7 mouse cellular contexts compared by ENCODE assay signal in the genomic region with DNA sequence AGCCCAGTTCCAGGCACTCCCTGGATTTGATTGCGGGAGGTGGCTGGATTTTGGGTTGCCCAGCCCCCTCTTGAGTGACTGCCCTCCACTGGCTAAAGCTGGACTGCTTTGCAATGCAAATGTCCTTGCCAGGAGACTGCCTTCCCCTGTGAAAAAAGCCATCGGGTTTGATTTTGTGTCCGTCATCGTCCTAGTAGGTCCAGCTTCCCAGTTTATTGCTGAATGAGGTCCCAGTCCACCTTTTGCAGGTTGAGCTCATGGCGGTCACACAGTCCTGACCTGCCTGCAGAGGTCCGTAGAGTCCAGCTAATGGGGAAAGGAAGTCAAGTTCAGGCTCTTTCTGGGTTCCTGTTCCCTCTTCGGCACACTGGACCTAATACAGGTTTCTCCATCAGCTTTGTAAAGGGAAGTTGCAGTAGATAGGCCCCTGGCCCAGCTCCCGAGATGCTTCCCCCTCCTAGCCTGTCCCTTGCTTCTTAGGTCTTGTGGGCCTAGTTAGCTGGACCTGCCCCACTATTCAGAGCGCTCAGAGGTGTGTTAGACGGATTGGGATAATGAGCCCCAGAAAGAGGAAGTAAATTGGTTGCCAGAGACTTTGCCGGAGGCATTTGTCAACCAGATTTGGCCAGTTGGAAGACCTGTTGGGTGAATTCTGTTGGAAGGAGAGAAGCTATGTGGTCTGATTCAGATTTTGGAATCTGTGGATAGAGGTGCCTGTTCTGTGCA. TPM values are rescaled to one million over a fixed set of nuclear protein-coding genes. Genes with fewer than 3 reads are reported as not detected.
DNase-seq lines count a peak whose midpoint lies in the region; ATAC-seq lines count a peak whose summit lies in the region.

No protein-coding gene starts in this region.

- peak; percentile 18; the same call in 1 of the 2 replicates for ATAC-seq in megakaryocyte progenitor cell, adult 5-6 weeks (replicated peaks; ENCODE audit: poor library complexity)

- intact Hi-C loops in left cerebral cortex, postnatal 14 days (cut with DNase I) = no loop called here

- peak; percentile 86 for DNase-seq in ZHBTc4 (ENCODE audit: low read depth, low spot score)
- DNase-seq in cerebellum, postnatal 25 days = peak; percentile 68
- peak; percentile 30 for DNase-seq in gastrocnemius, postnatal 10 days
- peak; percentile 42 for DNase-seq in induced T-regulatory cell, adult 2 months (ENCODE audit: low read depth)
- peak; percentile 42 for DNase-seq in left cerebral cortex, postnatal 14 days (ENCODE audit: low spot score in 2 of 2)
- peak; percentile 60 for DNase-seq in right cerebral cortex, postnatal 25 days

RNA-seq across cellular contexts. Expression of gene Fam102a, which starts 1.7 kb away (rescaled TPM):
- 1 to 10 TPM; 5.5 to 8.6 TPM for total RNA-seq in gastrocnemius, postnatal 10 days (2021)
- 10 to 100 TPM; 35.2 to 44.4 TPM for total RNA-seq in left cerebral cortex, postnatal 14 days (2021)
- total RNA-seq in megakaryocyte progenitor cell, adult 5-6 weeks (2015) = 1.9 and 2.9 TPM in 2 replicates
- 1.9 and 2.2 TPM in 2 replicates for total RNA-seq in megakaryocyte progenitor cell, adult 5-6 weeks (2017)

RNA-seq across cellular contexts. Expression of gene Dpm2, which starts 33.9 kb away (rescaled TPM):
- total RNA-seq in gastrocnemius, postnatal 10 days (2021) = 10 to 100 TPM; 19.6 to 25.7 TPM
- 10 to 100 TPM; 78.7 to 86.3 TPM for total RNA-seq in left cerebral cortex, postnatal 14 days (2021)
- total RNA-seq in megakaryocyte progenitor cell, adult 5-6 weeks (2015) = 76.6 and 87.2 TPM in 2 replicates
- total RNA-seq in megakaryocyte progenitor cell, adult 5-6 weeks (2017) = 26.5 and 32.3 TPM in 2 replicates

RNA-seq across cellular contexts. Expression of gene Pip5kl1, which starts 37.8 kb away (rescaled TPM):
- not detected for total RNA-seq in gastrocnemius, postnatal 10 days (2021)
- total RNA-seq in left cerebral cortex, postnatal 14 days (2021) = 10 to 100 TPM; 12.7 to 14.3 TPM
- not detected in 2 replicates for total RNA-seq in megakaryocyte progenitor cell, adult 5-6 weeks (2015)
- not detected in 2 replicates for total RNA-seq in megakaryocyte progenitor cell, adult 5-6 weeks (2017)

RNA-seq across cellular contexts. Expression of gene 9430097D07Rik, which starts 38.7 kb away (rescaled TPM):
- not detected for total RNA-seq in gastrocnemius, postnatal 10 days (2021)
- 1 to 10 TPM in 1 of 2 experiments, under 1 TPM in 1; 0.86 to 1.1 TPM for total RNA-seq in left cerebral cortex, postnatal 14 days (2021)
- total RNA-seq in megakaryocyte progenitor cell, adult 5-6 weeks (2015) = not detected in 2 replicates
- not detected in 2 replicates for total RNA-seq in megakaryocyte progenitor cell, adult 5-6 weeks (2017)

RNA-seq across cellular contexts. Expression of gene St6galnac4, which starts 50.1 kb away (rescaled TPM):
- total RNA-seq in gastrocnemius, postnatal 10 days (2021) = 10 to 100 TPM; 31.7 to 42.6 TPM
- total RNA-seq in left cerebral cortex, postnatal 14 days (2021) = 10 to 100 TPM; 36.2 to 38.4 TPM
- total RNA-seq in megakaryocyte progenitor cell, adult 5-6 weeks (2015) = 26.2 and 33.1 TPM in 2 replicates
- total RNA-seq in megakaryocyte progenitor cell, adult 5-6 weeks (2017) = 38.7 and 40.4 TPM in 2 replicates

Comparison
In these comparisons a context has a peak if more than half of its experiments do, and no peak if none do; other contexts are left out.
1. Peak in every context shown above with its lines: DNase-seq and ATAC-seq.
2. DNase-seq: peak in every context shown above with its lines; median percentile 86 in ZHBTc4; 68 in cerebellum, postnatal 25 days; 60 in right cerebral cortex, postnatal 25 days; 42 in induced T-regulatory cell, adult 2 months; 42 in left cerebral cortex, postnatal 14 days; 30 in gastrocnemius, postnatal 10 days.
3. RNA of gene Pip5kl1, which starts 37.8 kb away (total RNA-seq): 12.7 to 14.3 TPM in left cerebral cortex, postnatal 14 days; not detected in gastrocnemius, postnatal 10 days and not detected in megakaryocyte progenitor cell, adult 5-6 weeks; every median in the first group is over 10 times any median in the second.